Mouse (Mus musculus): ENCODE measurements around the gene Gm45785.

Gm45785 gene

DNA sequence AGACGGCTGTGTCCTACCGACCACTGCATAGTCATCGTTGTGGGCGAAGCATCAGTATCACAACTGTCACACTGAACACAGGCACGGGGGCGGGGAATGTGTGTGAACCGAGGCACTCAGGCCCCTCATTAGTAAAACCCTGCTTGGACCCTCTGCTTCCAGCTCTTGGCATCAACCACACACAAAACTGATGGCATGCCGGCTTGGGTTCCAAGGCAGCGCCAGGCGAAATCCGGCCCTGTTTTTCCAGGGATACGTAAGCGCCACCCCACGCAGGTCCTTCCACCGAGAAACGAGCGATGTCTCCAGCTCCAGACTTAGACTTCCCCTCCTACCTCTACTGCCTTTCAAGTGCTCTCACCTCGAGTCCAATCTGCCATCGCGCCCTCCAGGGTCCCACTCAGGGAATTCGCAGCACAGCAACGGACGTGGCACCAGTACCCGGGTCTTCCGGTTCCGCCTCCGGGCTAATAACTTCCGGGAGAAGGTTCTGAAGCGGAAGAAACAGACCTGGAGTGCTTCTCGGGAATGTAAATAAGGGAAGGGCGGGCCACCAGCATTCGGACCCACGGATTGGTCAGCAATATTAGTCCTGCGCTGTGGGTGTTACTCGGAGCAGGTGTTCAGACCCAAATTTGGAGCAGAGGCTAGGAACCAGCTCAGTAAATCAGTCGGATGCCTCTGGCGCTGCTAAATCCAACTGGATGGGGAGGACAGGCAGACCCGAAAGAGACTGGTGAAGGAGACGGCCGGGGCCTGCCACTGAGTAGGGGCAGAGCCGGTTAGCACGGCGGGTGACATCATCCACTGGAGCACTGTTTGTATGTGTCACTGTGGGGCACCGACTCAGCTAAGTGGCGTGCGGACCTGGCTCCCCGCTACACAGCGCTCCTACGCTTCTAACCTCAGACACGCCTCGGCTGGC lies at the start of gene Gm45785:
TSS of gene Gm45785 (minus strand) at position 472 of the 925 bp plus-strand sequence.
- WGBS, result under 1% methylated on average over 51 of the region's 51 CpGs

DNA sequence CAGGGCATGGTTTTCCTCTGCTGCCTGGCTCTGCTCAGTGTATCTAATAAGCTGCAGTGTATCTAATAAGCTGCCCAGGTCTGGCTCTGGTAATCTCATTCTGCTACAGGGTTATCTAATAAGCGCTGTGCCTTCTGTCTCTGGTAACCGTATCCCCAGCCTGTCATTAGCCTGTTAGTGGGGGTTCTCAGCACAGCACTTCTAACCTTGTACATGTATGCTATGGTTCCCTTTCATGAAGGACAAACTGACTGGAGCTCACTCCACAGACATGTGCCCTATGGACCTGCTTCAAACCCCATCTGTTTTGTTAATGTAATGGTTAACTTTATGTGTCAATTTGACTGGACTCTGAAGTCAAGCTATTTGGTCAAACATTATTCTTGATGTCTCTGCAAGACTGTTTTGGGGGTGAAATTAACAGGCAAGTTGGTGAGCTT lies 49.5 kb upstream of the Gm45785 start:
- 94% methylated on average over 2 of the region's 2 CpGs for WGBS

DNA sequence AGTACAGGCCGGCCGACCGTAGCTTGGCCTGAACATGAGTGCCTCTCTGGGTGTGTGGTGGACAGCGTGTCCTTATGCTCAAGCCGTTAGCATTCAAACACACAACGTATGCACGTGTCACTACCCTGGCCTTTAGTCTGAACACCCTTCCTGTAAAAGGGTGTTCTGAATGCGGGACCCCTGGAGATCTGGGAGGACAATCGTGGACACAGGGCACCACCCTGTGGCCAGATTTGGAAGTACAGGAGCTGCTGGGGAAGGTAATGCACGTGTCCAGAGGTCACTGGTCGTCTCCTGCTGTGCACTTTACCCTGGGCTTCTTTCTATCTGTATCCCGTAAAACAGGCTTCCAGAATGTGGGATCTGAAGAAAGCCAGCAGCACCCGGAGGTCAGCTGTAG lies 47.1 kb upstream of the Gm45785 start:
- 33% methylated on average over 13 of the region's 13 CpGs for WGBS

DNA sequence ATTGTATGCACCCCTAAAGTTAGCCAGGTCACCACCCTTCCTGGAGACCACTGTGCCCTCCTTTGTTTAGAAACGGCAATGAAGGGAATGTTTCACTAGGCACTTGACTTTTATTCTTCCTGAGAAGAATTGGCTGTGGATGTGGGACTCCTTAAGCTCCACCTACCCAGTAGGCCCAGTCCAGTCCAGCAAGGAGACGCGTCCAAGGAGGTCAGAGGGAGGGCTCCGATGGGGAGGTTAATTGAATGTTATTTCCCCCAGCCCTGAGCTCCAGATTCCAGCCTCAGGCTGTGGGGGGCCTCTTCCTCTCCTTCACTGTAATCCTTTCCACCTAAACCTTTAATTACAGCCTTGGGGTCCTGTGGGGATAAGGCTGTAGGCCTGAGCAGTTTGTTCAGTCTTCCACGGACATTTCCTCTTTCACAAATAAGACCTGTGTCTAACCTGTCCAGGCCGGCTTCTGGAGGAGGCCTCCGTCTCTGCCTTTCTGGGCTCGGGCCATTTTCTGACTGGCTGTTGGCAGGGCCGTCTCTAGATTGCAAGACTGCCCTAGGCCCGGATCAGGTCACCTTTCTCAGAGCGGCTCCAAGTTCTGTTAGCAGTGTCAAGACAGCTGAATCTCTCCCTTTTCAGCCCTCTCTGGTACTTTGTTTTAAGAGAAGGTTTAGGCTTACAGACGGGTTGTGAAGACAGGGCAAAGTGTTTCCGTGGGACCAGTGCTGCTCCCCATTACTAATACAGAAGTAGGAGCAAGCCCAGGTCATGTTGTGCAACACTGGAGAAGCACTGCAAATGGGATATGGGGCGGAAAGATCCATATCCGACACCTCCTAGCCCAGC lies 46.1 kb upstream of the Gm45785 start:
- 77% methylated on average over 15 of the region's 15 CpGs for WGBS

DNA sequence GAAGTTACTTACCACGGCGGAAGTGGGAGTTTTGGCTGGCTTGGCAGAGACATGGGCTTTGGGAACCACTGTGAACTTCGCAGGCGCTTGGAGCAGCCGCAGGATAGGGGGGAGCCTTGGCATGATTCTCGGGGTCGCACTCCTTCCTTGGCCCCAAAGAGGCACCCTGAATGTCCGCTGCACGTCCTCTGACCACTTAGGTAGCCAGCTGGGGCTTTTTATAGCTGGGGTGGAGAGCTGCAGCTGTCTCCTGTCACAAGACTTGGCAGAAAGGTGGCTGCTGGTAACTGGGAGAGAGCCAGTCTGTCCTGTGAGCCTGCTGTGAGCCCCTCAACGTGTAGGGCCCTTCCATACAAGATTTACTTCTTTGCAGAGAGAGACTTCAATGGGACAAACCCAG lies 44.1 kb upstream of the Gm45785 start, which contains the start of gene Cox8b:
TSS of gene Cox8b (minus strand) at position 227 of the 400 bp plus-strand sequence.
- 57% methylated on average over 10 of the region's 10 CpGs for WGBS

DNA sequence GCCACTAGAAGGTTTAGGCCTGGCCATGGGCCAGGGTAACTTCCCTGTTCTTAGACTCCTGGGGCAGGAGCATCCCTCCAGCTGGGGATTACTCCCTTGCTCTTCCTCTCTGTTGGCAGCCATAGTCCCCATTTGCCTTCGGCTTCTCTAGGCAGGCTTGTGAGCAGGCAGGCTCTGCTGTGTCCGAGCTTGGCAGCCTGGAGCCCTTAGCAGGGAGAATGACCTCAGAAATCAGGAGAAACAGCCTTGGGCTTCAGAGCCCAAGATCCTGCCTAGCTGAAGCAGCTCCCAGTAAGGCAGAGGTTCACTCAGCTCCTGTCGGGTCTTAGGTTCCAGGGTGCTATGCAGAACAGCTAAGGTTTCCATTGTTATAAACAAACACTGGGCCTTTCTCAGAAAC lies 43.0 kb upstream of the Gm45785 start:
- WGBS, result 68% methylated on average over 3 of the region's 3 CpGs

DNA sequence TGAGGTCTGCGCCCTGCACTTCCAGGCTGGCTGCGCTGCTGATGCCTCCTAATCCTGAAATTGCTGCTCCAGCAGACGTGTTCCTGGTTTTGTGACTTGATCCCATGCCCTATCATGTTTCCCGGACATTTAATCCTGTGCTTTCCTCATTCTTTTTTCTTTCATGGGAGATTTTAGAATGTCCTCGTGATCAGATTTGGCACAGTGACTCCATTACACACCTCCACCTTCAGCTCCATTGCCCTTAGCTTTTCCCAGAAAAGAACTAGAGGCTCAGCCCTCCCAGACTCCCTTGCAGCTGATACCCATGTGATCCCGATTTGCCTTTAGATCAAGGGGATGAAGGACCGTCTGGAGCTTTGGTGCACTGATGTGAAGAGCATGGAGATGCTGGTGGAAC lies 41.7 kb upstream of the Gm45785 start:
- 84% methylated on average over 7 of the region's 7 CpGs for WGBS

DNA sequence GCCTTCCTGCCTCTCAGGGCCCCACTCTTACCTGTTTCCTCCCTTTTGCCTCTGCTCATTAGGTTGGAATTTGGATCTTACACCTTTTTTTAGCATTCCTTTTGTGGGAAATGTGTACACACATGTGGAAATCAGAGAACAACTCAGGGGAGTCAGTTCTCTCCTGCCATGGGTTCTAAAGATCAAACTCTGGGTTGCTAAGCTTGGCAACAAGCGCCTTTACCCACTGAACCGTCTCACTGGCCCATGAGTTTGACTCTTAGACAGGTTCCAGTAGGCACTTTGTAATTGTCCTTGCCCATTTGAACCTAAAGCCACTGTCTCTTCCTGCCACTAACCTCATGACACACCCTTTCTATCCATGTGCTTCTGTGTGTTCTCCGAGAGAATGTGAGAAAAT lies 38.5 kb upstream of the Gm45785 start:
- WGBS, result 91% methylated on average over 3 of the region's 3 CpGs

DNA sequence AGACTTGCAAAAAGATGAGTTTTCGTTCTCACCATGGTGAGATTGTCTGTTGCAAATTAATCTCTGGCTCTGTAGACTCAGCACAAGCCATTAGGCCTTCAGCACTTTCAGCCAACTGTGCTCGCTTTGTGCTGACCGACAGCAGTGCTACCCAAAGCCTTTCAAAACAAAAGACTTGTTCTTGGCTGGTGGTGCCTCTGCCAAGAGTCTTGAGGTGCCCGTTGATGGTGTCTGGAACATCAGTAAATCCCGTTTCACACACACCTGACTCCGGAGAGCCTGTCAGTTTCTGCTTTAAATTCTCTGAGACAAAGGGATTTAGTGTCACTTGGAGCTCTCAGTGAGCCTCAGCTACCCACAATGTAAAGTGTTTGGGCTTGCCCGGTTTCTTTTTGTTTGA lies 37.9 kb upstream of the Gm45785 start:
- WGBS, result 69% methylated on average over 7 of the region's 7 CpGs

DNA sequence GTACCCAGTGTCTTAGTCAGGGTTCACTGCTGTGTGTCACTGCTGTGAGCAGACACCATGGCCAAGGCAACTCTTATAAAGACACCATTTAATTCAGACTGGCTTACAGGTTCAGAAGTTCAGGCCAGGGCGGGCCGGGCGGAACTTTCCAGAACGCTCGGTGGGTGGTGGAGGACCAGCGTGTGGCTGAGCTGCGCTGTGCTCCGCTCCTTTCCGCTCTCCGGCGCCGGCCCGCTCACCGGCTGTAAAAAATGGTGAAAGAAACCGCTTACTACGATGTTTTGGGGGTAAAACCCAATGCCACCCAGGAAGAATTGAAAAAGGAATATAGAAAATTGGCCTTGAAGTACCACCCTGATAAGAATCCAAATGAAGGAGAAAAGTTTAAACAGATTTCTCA lies 34.5 kb upstream of the Gm45785 start:
- 96% methylated on average over 16 of the region's 16 CpGs for WGBS

DNA sequence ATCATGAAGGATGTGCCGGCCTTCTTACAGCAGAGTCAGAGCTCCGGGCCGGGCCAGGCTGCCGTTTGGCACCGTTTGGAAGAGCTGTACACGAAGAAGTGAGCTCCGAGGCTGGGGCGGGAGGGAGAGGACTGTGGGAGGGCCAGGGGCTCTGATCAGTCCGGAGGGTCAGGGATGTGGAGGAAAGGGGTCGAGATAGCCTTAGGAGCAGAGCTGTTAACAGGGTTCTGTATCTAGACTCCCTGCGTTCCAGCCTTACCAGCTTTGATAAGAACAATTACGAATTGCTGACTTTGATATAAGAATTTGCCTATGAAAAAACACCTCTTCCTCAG lies 26.3 kb upstream of the Gm45785 start:
- under 1% methylated on average over 12 of the region's 12 CpGs for WGBS

DNA sequence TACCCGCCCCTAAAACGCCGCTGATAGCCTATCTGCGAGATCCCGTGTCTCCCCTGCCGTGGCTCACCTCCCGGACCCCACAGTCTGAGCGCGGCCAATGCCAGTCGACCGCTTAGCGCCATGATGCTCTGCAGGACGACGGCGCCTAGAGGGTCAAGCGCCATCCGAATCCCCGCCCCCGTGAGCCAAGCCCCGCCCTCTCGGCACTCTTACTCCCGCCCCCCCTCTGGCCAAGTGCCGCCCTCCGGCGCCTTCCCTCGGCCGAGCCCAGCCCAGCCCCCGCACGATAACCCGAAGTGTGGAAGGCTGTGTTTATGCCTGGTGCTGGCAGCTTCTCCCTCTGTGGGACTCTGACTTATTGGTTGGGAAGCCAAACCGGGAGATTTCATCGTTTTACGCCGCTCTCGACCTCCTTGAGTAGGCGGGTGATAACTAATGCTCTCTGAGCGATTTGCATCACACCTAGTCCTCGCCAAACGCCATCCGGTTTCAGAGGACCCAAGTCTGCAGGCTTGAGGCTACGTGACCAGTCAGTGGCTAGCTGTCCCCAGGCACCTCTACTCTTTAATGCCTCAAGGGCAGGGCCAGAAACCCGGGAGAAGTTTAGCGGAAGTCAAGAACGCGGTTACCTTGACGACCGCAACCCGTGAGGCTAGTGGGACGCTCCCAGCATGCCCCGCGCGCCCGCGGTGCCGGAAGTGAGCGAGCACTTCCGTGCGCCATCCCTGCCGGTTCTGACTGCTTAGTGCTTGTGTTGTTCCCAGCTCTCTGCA lies 25.8 kb upstream of the Gm45785 start, which contains the start of the genes Psmd13 and Sirt3:
TSS of gene Psmd13 (plus strand) at position 273 of the 773 bp plus-strand sequence.
TSS of gene Sirt3 (minus strand) at position 614 of the 773 bp plus-strand sequence.
- WGBS, result under 1% methylated on average over 59 of the region's 59 CpGs

DNA sequence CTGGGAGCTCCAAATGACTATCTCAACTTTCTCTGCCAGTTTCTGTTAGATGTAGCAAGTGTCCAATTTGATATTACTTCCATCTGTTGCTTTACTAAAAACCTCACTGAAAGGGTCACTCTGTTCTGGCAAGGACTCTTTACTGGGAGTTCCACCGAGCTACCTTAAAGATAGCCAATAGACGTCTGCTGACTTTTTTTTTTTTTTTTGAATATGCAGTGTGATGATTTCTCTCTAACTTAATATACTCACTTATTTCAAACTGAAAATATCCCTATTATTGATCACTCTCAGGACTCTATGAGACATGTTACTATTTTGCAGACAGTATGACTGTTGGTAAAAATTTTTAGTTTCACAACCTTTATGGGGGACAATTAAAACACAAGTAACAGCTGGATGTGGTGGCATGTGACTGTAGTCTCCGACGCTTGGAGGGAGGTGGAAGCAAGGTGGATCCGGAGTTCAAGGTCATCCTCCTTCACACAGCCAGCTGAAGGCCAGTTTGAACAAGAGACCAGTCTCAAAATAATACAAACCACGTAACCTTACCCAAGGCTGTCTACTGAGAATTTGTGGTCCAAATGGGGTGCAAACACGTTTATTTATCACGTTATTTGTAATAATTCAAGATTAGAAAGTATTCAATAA lies 24.9 kb upstream of the Gm45785 start:
- 8% methylated on average over 8 of the region's 8 CpGs for WGBS

DNA sequence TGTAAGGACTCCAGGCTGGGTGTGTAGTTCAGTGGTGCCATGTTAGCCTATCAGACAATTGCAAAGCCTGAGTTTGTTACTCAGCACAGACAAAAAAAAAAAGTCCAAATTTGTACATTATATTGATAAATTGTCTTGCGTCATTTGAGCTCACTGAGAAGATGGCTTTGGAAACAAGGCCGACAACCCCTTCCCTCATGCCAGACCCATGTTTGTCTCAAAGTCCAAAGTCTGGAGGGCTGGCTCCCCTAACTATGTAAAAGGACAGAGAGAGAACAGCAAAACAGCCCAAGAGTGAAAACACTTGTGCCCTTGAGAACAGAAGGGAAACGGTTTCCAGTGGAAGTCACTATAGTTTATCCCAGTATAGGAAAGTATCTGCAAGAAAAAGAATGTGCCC lies 24.3 kb upstream of the Gm45785 start:
- 74% methylated on average over 3 of the region's 3 CpGs for WGBS

DNA sequence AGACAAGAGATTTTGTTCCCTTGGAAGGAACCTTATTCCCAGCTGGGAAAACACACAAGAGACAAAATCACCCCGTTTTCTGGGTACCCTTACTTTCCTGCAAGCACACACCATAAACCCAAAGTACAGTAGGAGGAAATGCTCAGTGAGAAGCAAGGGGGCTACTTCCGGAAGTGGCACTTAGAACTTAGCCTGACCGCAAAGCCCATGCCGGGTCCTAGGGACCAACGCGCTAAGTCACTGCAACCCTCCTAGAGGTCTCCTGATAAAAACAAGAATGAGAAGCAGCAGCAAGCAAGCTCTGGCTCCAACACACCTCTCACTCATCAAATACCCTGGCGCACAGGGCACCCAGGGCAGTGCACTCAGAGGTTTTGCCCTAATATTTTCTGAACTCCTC lies 23.2 kb upstream of the Gm45785 start:
- WGBS, result 80% methylated on average over 7 of the region's 7 CpGs

DNA sequence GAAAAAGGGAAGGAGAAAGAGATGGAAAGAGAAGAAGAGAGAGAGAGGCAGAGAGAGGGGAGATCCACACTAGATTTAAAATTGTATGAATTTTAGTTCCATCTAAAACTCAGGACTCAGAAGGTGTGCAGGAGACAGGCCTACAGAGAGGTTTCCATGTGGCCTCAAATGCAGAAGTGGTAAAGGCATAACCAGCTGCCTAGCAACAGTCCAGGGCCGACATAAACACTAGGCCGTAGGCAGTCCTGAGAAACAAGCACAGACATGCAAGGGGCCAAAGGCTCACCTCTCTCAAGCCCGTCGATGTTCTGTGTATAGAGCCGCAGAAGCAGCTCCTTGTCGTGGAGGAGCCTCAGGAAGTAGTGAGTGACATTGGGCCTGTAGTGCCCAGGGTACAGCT lies 21.2 kb upstream of the Gm45785 start:
- 90% methylated on average over 6 of the region's 6 CpGs for WGBS

DNA sequence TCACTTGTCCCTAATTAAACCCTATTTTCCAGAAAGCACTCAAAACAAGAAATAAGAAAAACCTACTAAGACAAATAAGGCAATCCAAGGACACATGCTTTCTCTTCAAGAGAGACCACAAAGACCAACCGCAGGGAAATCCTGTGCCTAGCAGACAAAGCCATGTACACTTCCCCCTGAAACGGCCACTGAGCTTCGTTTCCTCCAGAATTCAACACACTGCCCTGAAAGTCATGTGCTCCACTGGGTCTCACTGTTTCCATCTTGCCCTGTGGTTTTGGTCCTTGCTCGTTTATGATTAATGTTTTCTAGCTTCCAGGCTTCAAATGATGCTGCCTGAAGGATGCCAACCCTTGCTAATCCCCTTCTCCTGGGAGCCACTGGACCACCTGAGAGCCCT lies 18.1 kb upstream of the Gm45785 start:
- WGBS, result 73% methylated on average over 4 of the region's 4 CpGs

DNA sequence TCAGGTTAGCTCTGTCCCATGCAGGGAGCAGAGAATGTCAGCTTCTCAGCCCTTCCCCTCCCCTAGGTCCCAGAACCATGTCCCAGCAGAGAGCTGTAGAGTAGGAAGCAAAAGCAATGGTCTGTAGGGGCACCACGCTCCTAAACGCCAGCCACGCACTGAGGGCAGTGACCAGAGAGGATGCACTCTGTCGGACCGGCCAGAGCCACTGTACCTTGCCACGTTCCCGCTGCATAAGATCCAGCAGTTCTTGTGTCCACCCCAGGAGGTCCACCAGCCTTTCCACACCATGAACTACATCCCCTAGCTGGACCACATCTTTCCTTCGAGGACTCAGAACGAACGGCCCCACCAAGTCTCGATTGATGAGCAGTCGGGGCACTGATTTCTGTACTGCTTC lies 8.6 kb upstream of the Gm45785 start:
- 88% methylated on average over 12 of the region's 12 CpGs for WGBS

DNA sequence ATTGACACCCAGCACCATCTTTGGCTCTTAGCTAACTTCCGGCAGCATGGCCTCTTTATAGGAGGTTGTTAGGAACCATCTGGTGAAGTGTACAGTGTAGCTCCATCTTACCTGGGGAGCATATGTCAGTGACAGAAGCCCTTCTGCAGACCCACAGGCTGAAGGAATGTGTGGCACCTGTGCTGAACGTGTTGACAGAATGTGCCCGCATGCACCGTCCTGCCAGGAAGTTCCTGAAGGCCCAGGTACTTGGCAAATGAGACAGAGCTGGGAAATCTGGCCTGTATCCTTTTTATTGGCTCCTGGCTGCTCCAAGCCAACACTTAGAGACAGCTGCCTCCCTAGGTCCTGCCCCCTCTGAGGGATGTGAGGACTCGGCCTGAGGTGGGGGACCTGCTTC lies 4.6 kb upstream of the Gm45785 start:
- 82% methylated on average over 5 of the region's 5 CpGs for WGBS

DNA sequence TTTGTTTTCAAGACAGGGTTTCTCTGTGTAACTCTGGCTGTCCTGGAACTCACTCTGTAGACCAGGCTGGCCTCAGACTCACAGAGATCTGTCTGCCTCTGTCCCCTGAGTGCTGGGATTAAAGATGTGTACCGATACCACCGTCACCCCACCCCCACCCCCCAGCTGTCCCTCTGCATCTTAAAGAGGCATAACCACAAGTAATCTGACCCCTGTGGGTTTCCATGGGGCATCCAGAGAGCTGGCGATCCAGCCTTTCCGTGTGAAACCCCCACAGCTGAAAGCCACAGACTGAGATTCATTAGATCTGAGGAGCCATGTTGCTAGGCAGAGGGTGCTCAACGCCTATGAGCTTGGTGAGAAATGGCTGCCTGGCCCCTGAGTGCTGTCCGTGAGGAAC lies 3.9 kb upstream of the Gm45785 start:
- 66% methylated on average over 6 of the region's 6 CpGs for whole genome bisulfite sequencing

DNA sequence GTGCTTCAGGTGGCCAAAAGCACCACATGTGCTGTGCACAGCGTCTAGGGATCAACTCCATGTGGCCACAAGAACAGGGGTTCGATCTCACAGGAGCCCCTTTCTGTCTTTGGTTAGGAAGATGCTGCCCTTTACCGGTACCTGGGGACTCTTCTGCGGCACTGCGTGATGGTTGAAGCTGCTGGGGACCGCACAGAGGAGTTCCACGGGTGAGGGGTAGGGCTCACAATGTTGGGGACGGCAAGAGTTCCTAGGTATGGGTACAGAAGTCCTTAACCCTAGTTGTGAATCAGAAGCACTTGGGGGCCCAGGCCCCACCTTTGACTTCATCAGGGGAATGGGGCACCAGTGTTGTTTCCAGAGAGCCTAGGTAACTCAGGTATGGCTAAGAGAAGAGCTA lies 2.6 kb upstream of the Gm45785 start:
- 93% methylated on average over 8 of the region's 8 CpGs for WGBS
